Mouse (Mus musculus) kidney, adult 2 months (tissue): ENCODE results near the gene Epha6.

Experiments used
- CTCF ChIP-seq: fragments of 200-500 bp; conservative IDR thresholded peaks from 2 replicates; pipeline ENCODE4 v1.5.1; 2011; ENCODE audit warnings: low read depth, mild to moderate bottlenecking, control low read depth, low read length, moderate library complexity, mixed read lengths; ENCODE audit not compliant: insufficient read depth, insufficient read length
- POLR2A ChIP-seq: fragments of 200-500 bp; IDR thresholded peaks from one replicate; pipeline ENCODE4 v1.6.1; 2011; ENCODE audit warnings: low read depth, low read length, control low read depth

DNA sequence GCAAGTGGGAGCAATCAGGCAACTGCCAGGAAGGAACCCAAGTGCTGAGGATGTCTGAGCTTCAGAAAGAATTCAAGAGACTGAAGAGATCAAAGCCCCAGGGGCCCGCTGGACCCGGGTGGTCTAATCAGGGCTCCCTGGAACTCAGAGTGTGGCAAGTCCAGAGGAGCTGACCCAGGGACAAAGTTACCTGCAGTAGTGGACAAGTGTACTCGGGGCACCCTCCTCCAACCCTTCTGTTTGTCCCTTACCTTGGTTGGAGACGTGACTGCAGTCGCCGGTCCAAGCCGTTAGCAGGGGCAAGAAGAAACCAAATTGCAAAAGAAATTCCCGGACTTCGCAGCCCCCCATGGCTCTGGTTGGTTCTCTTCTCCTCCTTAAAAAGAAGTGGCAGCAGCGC, 718 bp downstream of the Epha6 start:
- TF ChIP-seq CTCF (no peak), POLR2A (no peak)
